Comparison of ENCODE assay signal across 20 mouse cellular contexts in genomic region chr16:89805946-89806345, GRCm38 (mm10).
DNase-seq lines count a peak whose midpoint lies in the region; ATAC-seq and TF ChIP-seq lines count a peak whose summit lies in the region.
"Had no signal": no experiment of that assay in that cellular context is flagged by ENCODE, and none has a peak within 500 bp of the region (broad histone marks: within the 10 kb centered on the region; RNA-seq: fewer than 3 reads in every experiment).

No protein-coding gene starts in this region.

- H3K4me1 ChIP-seq in forebrain, embryonic 13.5 days, result peaks cover 2% of the 10 kb centered on the region; the same call in 1 of the 2 replicates
- peaks cover 13% of the 10 kb centered on the region; the same call in 1 of the 2 replicates for H3K4me1 ChIP-seq in forebrain, embryonic 10.5 days
- H3K4me1 ChIP-seq in midbrain, embryonic 13.5 days (replicated peaks), result peaks cover 7% of the 10 kb centered on the region
- H3K4me1 ChIP-seq in midbrain, postnatal 0 days (ENCODE audit: insufficient read depth, low read length), result no peaks in the 10 kb centered on the region
- H3K4me1 ChIP-seq in limb, embryonic 12.5 days (replicated peaks), result peaks cover 19% of the 10 kb centered on the region
- H3K4me1 ChIP-seq: hindbrain, embryonic 10.5 days had no signal

- WGBS in forebrain, embryonic 13.5 days, result 74% methylated on average over 8 of the region's 8 CpGs
- 84% methylated on average over 8 of the region's 8 CpGs for WGBS in forebrain, embryonic 10.5 days
- 80% methylated on average over 8 of the region's 8 CpGs for WGBS in midbrain, embryonic 13.5 days
- 75% methylated on average over 8 of the region's 8 CpGs for WGBS in midbrain, postnatal 0 days
- WGBS in limb, embryonic 12.5 days, result 32% methylated on average over 8 of the region's 8 CpGs

- H3K9ac ChIP-seq in forebrain, embryonic 13.5 days, result no peak overlapping the region
- H3K9ac ChIP-seq in midbrain, embryonic 13.5 days (replicated peaks), result no peak overlapping the region; the same call in 1 of the 2 replicates
- H3K9ac ChIP-seq in midbrain, postnatal 0 days (replicated peaks; ENCODE audit: low read length, poor library complexity, severe bottlenecking), result no peak overlapping the region
- H3K9ac ChIP-seq in limb, embryonic 12.5 days (replicated peaks), result no peak overlapping the region
- H3K9ac ChIP-seq: embryonic facial prominence, embryonic 15.5 days; hindbrain, embryonic 14.5 days had no signal

- H3K4me3 ChIP-seq in forebrain, embryonic 13.5 days, result no peak overlapping the region
- no peak overlapping the region for H3K4me3 ChIP-seq in forebrain, embryonic 10.5 days
- no peak overlapping the region for H3K4me3 ChIP-seq in midbrain, embryonic 13.5 days (replicated peaks)
- no peak overlapping the region for H3K4me3 ChIP-seq in midbrain, postnatal 0 days (ENCODE audit: low read depth, low read length)
- no peak overlapping the region for H3K4me3 ChIP-seq in limb, embryonic 12.5 days (replicated peaks)
- H3K4me3 ChIP-seq: embryonic facial prominence, embryonic 15.5 days; erythroblast, embryonic 14.5 days; hindbrain, embryonic 10.5 days had no signal

- H3K27ac ChIP-seq in forebrain, embryonic 13.5 days, result no peak overlapping the region
- H3K27ac ChIP-seq in forebrain, embryonic 10.5 days, result no peak overlapping the region
- peak overlapping the region; percentile 30; the same call in 1 of the 2 replicates for H3K27ac ChIP-seq in midbrain, embryonic 13.5 days
- no peak overlapping the region for H3K27ac ChIP-seq in midbrain, postnatal 0 days (ENCODE audit: low read depth, low read length)
- H3K27ac ChIP-seq in limb, embryonic 12.5 days, result 0 out of 2 replicates have a peak overlapping the region, but pooled peaks have one; percentile 7
- H3K27ac ChIP-seq: embryonic facial prominence, embryonic 15.5 days; hindbrain, embryonic 10.5 days; hindbrain, embryonic 14.5 days had no signal

- peak; percentile 52; the same call in 1 of the 2 replicates for ATAC-seq in forebrain, embryonic 13.5 days
- ATAC-seq in frontal cortex, adult (ENCODE audit: low TSS enrichment), result peak; percentile 47
- ATAC-seq in midbrain, embryonic 13.5 days, result no peak
- no peak for ATAC-seq in midbrain, postnatal 0 days (ENCODE audit: low FRiP score)
- no peak for ATAC-seq in limb, embryonic 12.5 days (ENCODE audit: insufficient number of reproducible peaks, insufficient read depth, low FRiP score, low TSS enrichment, low read depth)
- no peak for ATAC-seq in erythroid progenitor cell, adult 5-6 weeks (replicated peaks; ENCODE audit: low FRiP score, poor library complexity, severe bottlenecking)
- ATAC-seq: intestine, embryonic 16.5 days had no signal

- H3K27me3 ChIP-seq in forebrain, embryonic 13.5 days, result no peaks in the 10 kb centered on the region
- H3K27me3 ChIP-seq in forebrain, embryonic 10.5 days (ENCODE audit: poor library complexity, severe bottlenecking), result no peaks in the 10 kb centered on the region
- no peaks in the 10 kb centered on the region for H3K27me3 ChIP-seq in midbrain, embryonic 13.5 days
- no peaks in the 10 kb centered on the region for H3K27me3 ChIP-seq in midbrain, postnatal 0 days (ENCODE audit: insufficient read depth, low read length)
- no peaks in the 10 kb centered on the region for H3K27me3 ChIP-seq in limb, embryonic 12.5 days
- H3K27me3 ChIP-seq: embryonic facial prominence, embryonic 15.5 days had no signal

- no peak overlapping the region for H3K4me2 ChIP-seq in forebrain, embryonic 13.5 days
- no peak overlapping the region for H3K4me2 ChIP-seq in midbrain, embryonic 13.5 days (replicated peaks)
- H3K4me2 ChIP-seq in midbrain, postnatal 0 days (ENCODE audit: low read depth, low read length, poor library complexity, severe bottlenecking), result no peak overlapping the region
- no peak overlapping the region for H3K4me2 ChIP-seq in limb, embryonic 12.5 days
- H3K4me2 ChIP-seq: embryonic facial prominence, embryonic 15.5 days; heart, embryonic 11.5 days; hindbrain, embryonic 14.5 days had no signal

- H3K9me3 ChIP-seq in forebrain, embryonic 13.5 days (replicated peaks), result no peaks in the 10 kb centered on the region; the same call in 1 of the 2 replicates
- H3K9me3 ChIP-seq in forebrain, embryonic 10.5 days, result no peaks in the 10 kb centered on the region
- no peaks in the 10 kb centered on the region for H3K9me3 ChIP-seq in midbrain, embryonic 13.5 days
- no peaks in the 10 kb centered on the region for H3K9me3 ChIP-seq in midbrain, postnatal 0 days (ENCODE audit: low read length)
- no peaks in the 10 kb centered on the region for H3K9me3 ChIP-seq in limb, embryonic 12.5 days
- H3K9me3 ChIP-seq: embryonic facial prominence, embryonic 15.5 days; hindbrain, embryonic 10.5 days had no signal

- no peak for TF ChIP-seq CTCF in midbrain, postnatal 0 days (IDR thresholded peaks at IDR 0.05)

- DNase-seq in forebrain, embryonic 10.5 days (ENCODE audit: extremely low spot score, low spot score), result no peak
- no peak for DNase-seq in frontal cortex, postnatal 10 days (ENCODE audit: low spot score in 2 of 2)
- DNase-seq in midbrain, postnatal 0 days (ENCODE audit: low spot score), result no peak
- DNase-seq: adrenal gland, postnatal 10 days; cerebellum, adult 18-20 months; cerebellum, postnatal 14 days; embryo, embryonic 11 days; heart, adult 18-20 months; kidney, adult 2 months had no signal

- H3K36me3 ChIP-seq in forebrain, embryonic 13.5 days (ENCODE audit: poor library complexity, severe bottlenecking), result peaks cover 50% of the 10 kb centered on the region
- peaks cover 59% of the 10 kb centered on the region for H3K36me3 ChIP-seq in forebrain, embryonic 10.5 days (replicated peaks)
- peaks cover 44% of the 10 kb centered on the region for H3K36me3 ChIP-seq in midbrain, embryonic 13.5 days
- peaks cover 33% of the 10 kb centered on the region for H3K36me3 ChIP-seq in midbrain, postnatal 0 days (ENCODE audit: insufficient read depth, low read length)
- H3K36me3 ChIP-seq in limb, embryonic 12.5 days, result peaks cover 74% of the 10 kb centered on the region

Comparison
In these comparisons a context has a peak if more than half of its experiments do, and no peak if none do; other contexts are left out.
1. H3K27ac ChIP-seq: peak in midbrain, embryonic 13.5 days (single experiment) and limb, embryonic 12.5 days (single experiment); none in forebrain, embryonic 13.5 days (single experiment), forebrain, embryonic 10.5 days (single experiment) and midbrain, postnatal 0 days (single experiment).
2. ATAC-seq: peak in forebrain, embryonic 13.5 days (single experiment) and frontal cortex, adult (single experiment); none in midbrain, embryonic 13.5 days (single experiment), midbrain, postnatal 0 days (single experiment), limb, embryonic 12.5 days (single experiment) and erythroid progenitor cell, adult 5-6 weeks (single experiment).